Mouse (Mus musculus) bone marrow macrophage, adult 2 months (primary cell): Measurements from ENCODE around the gene Rbms1.

Experiments used
- CTCF ChIP-seq: IDR thresholded peaks from 2 replicates; pipeline ENCODE4 v1.5.1; 2012; ENCODE audit warnings: low read depth, mild to moderate bottlenecking, low read length, moderate library complexity
- POLR2A ChIP-seq: IDR thresholded peaks from 2 replicates; pipeline ENCODE4 v1.6.1; 2012; ENCODE audit warnings: mild to moderate bottlenecking, low read depth, low read length, borderline replicate concordance

DNA sequence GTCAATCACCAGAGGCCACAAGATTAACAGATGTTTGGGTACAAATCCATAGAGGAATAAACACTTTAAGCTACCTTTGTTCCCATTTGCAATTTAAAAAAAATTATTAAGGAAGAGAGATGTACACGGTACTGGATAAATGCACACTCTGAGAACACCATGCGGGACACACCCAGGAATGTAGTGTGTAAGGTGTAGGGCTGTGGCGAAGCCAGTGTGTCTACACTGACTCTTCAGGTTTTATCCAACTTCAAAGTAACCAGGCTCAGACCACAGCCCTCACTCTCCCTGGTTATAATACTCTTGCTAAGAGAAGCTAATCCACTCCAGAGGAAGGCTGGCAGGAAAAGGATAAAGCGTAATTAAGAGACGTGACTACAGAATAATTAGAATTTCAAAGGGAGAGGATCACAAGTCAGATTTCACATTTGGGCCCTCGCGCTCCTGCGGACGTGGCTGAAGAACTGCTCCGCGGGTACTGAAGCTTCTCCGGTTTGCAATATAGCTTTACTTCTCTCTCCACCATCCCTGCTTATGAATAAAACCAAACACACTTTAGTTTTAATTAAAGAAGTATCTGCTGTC is 161.3 kb downstream of the Rbms1 start:
- no peak for TF ChIP-seq POLR2A
- no peak for TF ChIP-seq CTCF
